Mouse (Mus musculus): ENCODE data around the gene 1810043G02Rik.

DNA sequence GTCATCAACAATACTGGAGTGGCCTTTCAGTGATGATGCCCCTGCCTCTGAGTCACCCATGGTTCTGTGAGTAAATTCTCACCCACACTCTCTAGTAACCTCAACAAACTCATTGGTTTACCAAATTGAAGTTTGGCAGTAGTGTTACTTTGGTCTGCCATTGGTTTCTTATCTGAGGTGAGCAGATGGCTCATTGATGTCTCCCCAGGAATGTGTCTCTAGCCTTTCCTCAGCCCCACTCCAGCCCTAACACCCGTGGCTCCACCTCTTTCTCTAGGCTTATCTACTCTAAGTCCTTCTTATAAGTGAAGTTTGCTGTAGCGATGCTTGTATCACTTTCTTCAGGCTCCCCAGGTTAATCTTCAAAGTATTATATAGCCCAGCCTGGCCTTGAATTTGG lies 38.6 kb upstream of the 1810043G02Rik start:
- TF ChIP-seq CTCF (IDR thresholded peaks at IDR 0.05; ENCODE audit: low read depth, low read length) (no peak), POLR2A (IDR thresholded peaks at IDR 0.05; ENCODE audit: insufficient read depth, low read length) (no peak)

Measured in ES-Bruce4 (cell line).